Mouse (Mus musculus) small intestine, adult 2 months (tissue): Measurements from ENCODE around the gene Plekhm3.

ENCODE experiments used
- CTCF ChIP-seq: fragments of 200-500 bp; IDR thresholded peaks from 2 replicates; pipeline ENCODE4 v1.5.1; 2012; ENCODE audit warnings: low read depth, mild to moderate bottlenecking, control low read depth, inconsistent platforms, low read length, moderate library complexity, mixed read lengths; ENCODE audit not compliant: insufficient replicate concordance, insufficient read length; ENCODE audit errors: extremely low read depth
- POLR2A ChIP-seq: fragments of 200-500 bp; IDR thresholded peaks from 2 replicates; pipeline ENCODE4 v1.6.1; 2012; ENCODE audit warnings: low read depth, mild to moderate bottlenecking, control low read depth, inconsistent platforms, low read length, moderate library complexity

DNA sequence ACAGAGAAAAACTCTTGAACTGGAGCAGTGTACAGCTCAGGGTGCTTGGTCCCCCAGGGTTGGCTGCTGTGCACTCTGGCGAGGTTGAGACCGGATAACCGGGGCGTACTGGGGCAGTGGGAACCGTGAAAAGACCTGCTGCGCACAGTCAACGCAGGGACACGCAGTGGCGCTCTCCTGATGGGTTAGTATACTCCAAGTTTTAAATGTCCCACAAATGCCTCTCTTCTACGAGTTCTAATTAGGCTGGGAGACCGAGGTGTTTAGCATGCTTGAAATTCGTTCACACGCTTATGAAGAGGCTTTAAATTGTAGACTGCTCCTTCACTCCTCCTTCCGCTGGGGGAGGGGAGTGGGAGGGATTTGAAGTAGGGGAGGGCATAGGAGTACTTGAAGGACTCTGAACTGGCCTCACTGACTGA, 218.0 kb downstream of the Plekhm3 start:
- TF ChIP-seq CTCF, result peak; percentile 19; the same call in 1 of the 2 replicates
- no peak for TF ChIP-seq POLR2A
